Mouse (Mus musculus): ENCODE measurements around the gene Qrich2.

- TF ChIP-seq MAFK (IDR thresholded peaks at IDR 0.05; ENCODE audit: insufficient read depth, low read depth, low read length) = no peak
- TF ChIP-seq CHD2 (IDR thresholded peaks at IDR 0.05; ENCODE audit: low read depth, low read length) = no peak
- no peak for TF ChIP-seq ZC3H11A (IDR thresholded peaks at IDR 0.05; ENCODE audit: borderline replicate concordance, low read depth, low read length)
- no peak for TF ChIP-seq ZNF384 (IDR thresholded peaks at IDR 0.05; ENCODE audit: low read depth, low read length)
- no peak for TF ChIP-seq HCFC1 (IDR thresholded peaks at IDR 0.05; ENCODE audit: borderline replicate concordance, insufficient read depth, low read length)
Measured at GRCm38 (mm10) chr11:116418841-116419462, 47.1 kb downstream of the Qrich2 start.
